Mouse (Mus musculus): Measurements from ENCODE around the gene Lefty2. TPM values are rescaled to one million over a fixed set of nuclear protein-coding genes. Genes with fewer than 3 reads are reported as not detected.
A peak's percentile ranks its signal among the peaks of the same experiment; 100 is the strongest.

Gene Lefty2
- polyA plus RNA-seq, 1 experiment from 2014 or later, result 0.05 TPM

GRCm38 (mm10) chr1:180940776-180941460 lies 48.0 kb downstream of the Lefty2 start:
- peak overlapping the region; percentile 89 for H3K4me2 ChIP-seq (replicated peaks)
- WGBS, result 84% methylated on average over 7 of the region's 7 CpGs
- H3K4me1 ChIP-seq (replicated peaks), result peaks cover 40% of the 10 kb centered on the region
- H3K9me3 ChIP-seq, result no peaks in the 10 kb centered on the region
- peaks cover 2% of the 10 kb centered on the region; the same call in 1 of the 2 replicates for H3K27me3 ChIP-seq (replicated peaks)
- no peaks in the 10 kb centered on the region for H3K36me3 ChIP-seq
- peak overlapping the region; percentile 89; the same call in 1 of the 2 replicates for H3K4me3 ChIP-seq (replicated peaks)
- H3K9ac ChIP-seq, result no peak overlapping the region
- H3K27ac ChIP-seq, result no peak overlapping the region
- no peak for ATAC-seq

GRCm38 (mm10) chr1:180941726-180942125 lies 48.8 kb downstream of the Lefty2 start:
- peak overlapping the region; percentile 89 for H3K4me3 ChIP-seq (replicated peaks)
- WGBS, result 4% methylated on average over 18 of the region's 18 CpGs
- peak overlapping the region; percentile 89 for H3K4me2 ChIP-seq (replicated peaks)
- H3K27me3 ChIP-seq (replicated peaks), result no peaks in the 10 kb centered on the region
- ATAC-seq, result peak; percentile 25
- H3K4me1 ChIP-seq (replicated peaks), result peaks cover 45% of the 10 kb centered on the region
- H3K9ac ChIP-seq, result peak overlapping the region; percentile 85
- 0 out of 2 replicates have a peak, but pooled peaks cover under 1% of the 10 kb centered on the region for H3K36me3 ChIP-seq
- H3K27ac ChIP-seq, result peak overlapping the region; percentile 93
- no peaks in the 10 kb centered on the region for H3K9me3 ChIP-seq

GRCm38 (mm10) chr1:180942166-180943031 lies 49.5 kb downstream of the Lefty2 start, which contains the start of gene Tmem63a:
Tmem63a (plus strand) TSS chr1:180942344.
- Histone ChIP-seq H3K4me2 (replicated peaks) (peak within 1 kb of the TSS; percentile 89), H3K9me3 (no peaks in the 10 kb centered on the region), H3K27me3 (replicated peaks) (no peaks in the 10 kb centered on the region), H3K4me1 (replicated peaks) (peaks cover 45% of the 10 kb centered on the region), H3K9ac (peak within 1 kb of the TSS; percentile 85), H3K36me3 (0 out of 2 replicates have a peak, but pooled peaks cover 3% of the 10 kb centered on the region), H3K4me3 (replicated peaks) (peak within 1 kb of the TSS; percentile 89), H3K27ac (peak within 1 kb of the TSS; percentile 93)
- ATAC-seq, result peak; percentile 73
- under 1% methylated on average over 73 of the region's 73 CpGs for WGBS

- peaks cover 45% of the 10 kb centered on the region for H3K4me1 ChIP-seq (replicated peaks)
- ATAC-seq, result no peak
- H3K27me3 ChIP-seq (replicated peaks), result no peaks in the 10 kb centered on the region
- peak overlapping the region; percentile 89 for H3K4me3 ChIP-seq (replicated peaks)
- 55% methylated on average over 11 of the region's 11 CpGs for WGBS
- H3K4me2 ChIP-seq (replicated peaks), result peak overlapping the region; percentile 89
- 0 out of 2 replicates have a peak, but pooled peaks cover 3% of the 10 kb centered on the region for H3K36me3 ChIP-seq
- no peaks in the 10 kb centered on the region for H3K9me3 ChIP-seq
- H3K9ac ChIP-seq, result peak overlapping the region; percentile 85
- peak overlapping the region; percentile 93 for H3K27ac ChIP-seq
Measured at GRCm38 (mm10) chr1:180943032-180943644, 50.2 kb downstream of the Lefty2 start.

- H3K36me3 ChIP-seq, result 0 out of 2 replicates have a peak, but pooled peaks cover 3% of the 10 kb centered on the region
- peak overlapping the region; percentile 72; the same call in 1 of the 2 replicates for H3K27ac ChIP-seq
- H3K9me3 ChIP-seq, result no peaks in the 10 kb centered on the region
- peak overlapping the region; percentile 14; the same call in 1 of the 2 replicates for H3K9ac ChIP-seq
- peaks cover 45% of the 10 kb centered on the region for H3K4me1 ChIP-seq (replicated peaks)
- H3K4me2 ChIP-seq (replicated peaks), result peak overlapping the region; percentile 89
- WGBS, result 54% methylated on average over 1 of the region's 1 CpGs
- ATAC-seq, result no peak
- no peaks in the 10 kb centered on the region for H3K27me3 ChIP-seq (replicated peaks)
- no peak overlapping the region for H3K4me3 ChIP-seq (replicated peaks)
Measured at GRCm38 (mm10) chr1:180943896-180944295, 51.0 kb downstream of the Lefty2 start.

- peak overlapping the region; percentile 56; the same call in 1 of the 2 replicates for H3K4me2 ChIP-seq (replicated peaks)
- no peaks in the 10 kb centered on the region for H3K9me3 ChIP-seq
- H3K27me3 ChIP-seq (replicated peaks), result no peaks in the 10 kb centered on the region
- 0 out of 2 replicates have a peak, but pooled peaks cover 3% of the 10 kb centered on the region for H3K36me3 ChIP-seq
- H3K4me1 ChIP-seq (replicated peaks), result peaks cover 47% of the 10 kb centered on the region
- H3K4me3 ChIP-seq (replicated peaks), result no peak overlapping the region
- H3K27ac ChIP-seq, result peak overlapping the region; percentile 72
- 76% methylated on average over 4 of the region's 4 CpGs for WGBS
- no peak overlapping the region for H3K9ac ChIP-seq
- ATAC-seq, result no peak
Measured at GRCm38 (mm10) chr1:180944553-180944952, 51.6 kb downstream of the Lefty2 start.

GRCm38 (mm10) chr1:180945001-180945980 lies 52.4 kb downstream of the Lefty2 start:
- 0 out of 2 replicates have a peak, but pooled peaks cover 10% of the 10 kb centered on the region for H3K36me3 ChIP-seq
- 22% methylated on average over 20 of the region's 20 CpGs for WGBS
- peak overlapping the region; percentile 72 for H3K27ac ChIP-seq
- peaks cover 47% of the 10 kb centered on the region for H3K4me1 ChIP-seq (replicated peaks)
- H3K4me3 ChIP-seq (replicated peaks), result peak overlapping the region; percentile 8
- 0 out of 2 replicates have a peak overlapping the region, but pooled peaks have one; percentile 29 for H3K9ac ChIP-seq
- H3K4me2 ChIP-seq (replicated peaks), result peak overlapping the region; percentile 56
- H3K27me3 ChIP-seq (replicated peaks), result no peaks in the 10 kb centered on the region
- no peaks in the 10 kb centered on the region for H3K9me3 ChIP-seq
- peak; percentile 84 for ATAC-seq

GRCm38 (mm10) chr1:180946448-180946847 lies 53.5 kb downstream of the Lefty2 start:
- H3K27me3 ChIP-seq (replicated peaks), result no peaks in the 10 kb centered on the region
- no peak overlapping the region for H3K4me3 ChIP-seq (replicated peaks)
- ATAC-seq, result no peak
- no peak overlapping the region for H3K4me2 ChIP-seq (replicated peaks)
- WGBS, result 82% methylated on average over 6 of the region's 6 CpGs
- 0 out of 2 replicates have a peak, but pooled peaks cover 10% of the 10 kb centered on the region for H3K36me3 ChIP-seq
- H3K27ac ChIP-seq, result no peak overlapping the region
- H3K9ac ChIP-seq, result no peak overlapping the region
- H3K9me3 ChIP-seq, result no peaks in the 10 kb centered on the region
- H3K4me1 ChIP-seq (replicated peaks), result peaks cover 40% of the 10 kb centered on the region

Other genes starting within 250 kb of the Lefty2 start
- gene Mixl1, start 196.1 kb upstream of the Lefty2 start, polyA plus RNA-seq (2015; fragmentation: Nextera tagmentation; extraction: Ambion mirVana), result 0.19 and 0.24 TPM in 2 replicates
- gene Acbd3, start 167.1 kb upstream of the Lefty2 start, polyA plus RNA-seq (2015; fragmentation: Nextera tagmentation; extraction: Ambion mirVana), result 18.8 and 20.0 TPM in 2 replicates
- gene H3f3a, start 79.2 kb upstream of the Lefty2 start, polyA plus RNA-seq (2015; fragmentation: Nextera tagmentation; extraction: Ambion mirVana), result 1,771 and 1,977 TPM in 2 replicates
- gene Sde2, start 42.0 kb upstream of the Lefty2 start, polyA plus RNA-seq (2015; fragmentation: Nextera tagmentation; extraction: Ambion mirVana), result 31.5 and 31.7 TPM in 2 replicates
- gene Pycr2, start 11.2 kb downstream of the Lefty2 start, polyA plus RNA-seq (2015; fragmentation: Nextera tagmentation; extraction: Ambion mirVana), result 71.4 and 82.4 TPM in 2 replicates
- 2.2 and 2.4 TPM in 2 replicates for gene Lefty1, start 41.9 kb downstream of the Lefty2 start, polyA plus RNA-seq (2015; fragmentation: Nextera tagmentation; extraction: Ambion mirVana)
- gene Tmem63a, start 49.2 kb downstream of the Lefty2 start, polyA plus RNA-seq (2015; fragmentation: Nextera tagmentation; extraction: Ambion mirVana), result 15.0 and 15.8 TPM in 2 replicates
- 3.6 and 4.0 TPM in 2 replicates for gene Ephx1, start 127.8 kb downstream of the Lefty2 start, polyA plus RNA-seq (2015; fragmentation: Nextera tagmentation; extraction: Ambion mirVana)
- gene 9130409I23Rik, start 158.1 kb downstream of the Lefty2 start, polyA plus RNA-seq (2015; fragmentation: Nextera tagmentation; extraction: Ambion mirVana), result not detected in 2 replicates